Mouse (Mus musculus): ENCODE data around the gene Ppp1r8.

Ppp1r8 gene

GRCm38 (mm10) chr4:132842970-132843704, at the start of gene Ppp1r8:
TSS of gene Ppp1r8 (minus strand) at chr4:132843169.
- DNase-seq (ENCODE audit: low read depth, low spot score) = peak; percentile 96

- no peak for DNase-seq (ENCODE audit: low read depth, low spot score)
Measured at GRCm38 (mm10) chr4:132884844-132885374, 41.9 kb upstream of the Ppp1r8 start.

- peak; percentile 77 for DNase-seq (ENCODE audit: low read depth, low spot score)
Measured at GRCm38 (mm10) chr4:132884064-132884843, 41.3 kb upstream of the Ppp1r8 start, which contains the start of gene Stx12. TSS of gene Stx12 (minus strand) at chr4:132884509.

- DNase-seq (ENCODE audit: low read depth, low spot score) = no peak
Measured at GRCm38 (mm10) chr4:132883561-132884063, 40.6 kb upstream of the Ppp1r8 start.

- DNase-seq (ENCODE audit: low read depth, low spot score) = no peak
Measured at GRCm38 (mm10) chr4:132874363-132875097, 31.6 kb upstream of the Ppp1r8 start.

GRCm38 (mm10) chr4:132873481-132874362, 30.8 kb upstream of the Ppp1r8 start:
- DNase-seq (ENCODE audit: low read depth, low spot score) = no peak

- DNase-seq (ENCODE audit: low read depth, low spot score) = no peak
Measured at GRCm38 (mm10) chr4:132871116-132871515, 28.1 kb upstream of the Ppp1r8 start.

- DNase-seq (ENCODE audit: low read depth, low spot score) = no peak
Measured at GRCm38 (mm10) chr4:132864856-132865255, 21.9 kb upstream of the Ppp1r8 start.

DNA sequence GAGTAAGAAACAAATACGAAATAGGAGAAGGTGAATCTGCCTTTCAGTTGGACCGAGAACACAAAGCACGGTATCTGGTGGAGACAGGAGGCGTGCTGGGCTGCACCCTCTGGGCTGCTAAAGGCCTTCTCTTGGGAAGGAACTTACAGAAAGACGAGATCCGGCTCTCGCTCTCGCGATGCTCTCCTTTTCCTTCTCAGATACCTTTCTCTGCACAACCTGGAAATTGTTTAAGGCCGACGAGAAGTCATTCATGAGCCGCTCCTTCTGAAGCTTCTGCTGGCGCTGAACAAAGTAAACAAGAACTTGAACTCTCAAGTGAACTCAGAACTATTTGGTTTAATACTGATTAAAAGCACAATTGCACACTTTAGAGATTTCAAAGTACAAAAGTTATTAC, 20.0 kb upstream of the Ppp1r8 start:
- DNase-seq (ENCODE audit: low read depth, low spot score) = no peak

DNA sequence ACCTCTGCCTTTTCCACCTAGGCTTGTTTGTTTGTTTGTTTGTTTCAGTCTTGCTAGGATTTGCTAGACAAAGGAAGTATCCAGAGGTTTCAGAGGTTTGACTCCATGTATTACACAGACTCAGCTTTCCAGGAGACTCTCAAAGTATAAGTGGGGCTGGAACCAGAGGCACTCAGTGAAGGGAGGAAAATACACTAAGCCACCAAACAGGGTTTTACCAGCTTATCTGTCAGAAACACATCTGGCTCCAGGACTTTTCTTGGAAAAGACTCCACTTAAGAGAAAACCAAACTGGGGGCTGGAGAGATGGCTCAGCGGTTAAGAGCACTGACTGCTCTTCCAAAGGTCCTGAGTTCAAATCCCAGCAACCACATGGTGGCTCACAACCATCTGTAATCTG, 17.9 kb upstream of the Ppp1r8 start:
- no peak for DNase-seq (ENCODE audit: low read depth, low spot score)

DNA sequence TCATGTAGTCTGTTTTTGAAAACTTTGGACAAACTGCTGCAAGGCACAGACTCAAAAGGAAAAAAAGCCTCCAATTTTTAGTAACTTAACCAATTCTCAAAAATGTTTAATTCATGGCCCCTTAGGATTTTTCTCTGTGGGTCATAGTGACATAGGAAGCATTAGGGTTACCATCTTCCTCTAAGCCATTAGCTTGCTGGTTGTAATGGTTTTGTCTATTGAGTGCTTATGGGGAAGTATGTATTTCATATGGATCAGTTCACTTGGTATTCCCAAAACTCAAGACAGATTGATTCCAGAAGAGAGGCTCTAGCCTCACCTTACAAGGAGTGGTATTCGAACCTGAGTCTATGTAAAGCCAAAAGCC, 719 bp upstream of the Ppp1r8 start:
- DNase-seq (ENCODE audit: low read depth, low spot score) = no peak

- DNase-seq (ENCODE audit: low read depth, low spot score) = no peak
Measured at GRCm38 (mm10) chr4:132842281-132842906, 575 bp downstream of the Ppp1r8 start.

GRCm38 (mm10) chr4:132841493-132841892, 1.5 kb downstream of the Ppp1r8 start:
- DNase-seq (ENCODE audit: low read depth, low spot score) = no peak

DNA sequence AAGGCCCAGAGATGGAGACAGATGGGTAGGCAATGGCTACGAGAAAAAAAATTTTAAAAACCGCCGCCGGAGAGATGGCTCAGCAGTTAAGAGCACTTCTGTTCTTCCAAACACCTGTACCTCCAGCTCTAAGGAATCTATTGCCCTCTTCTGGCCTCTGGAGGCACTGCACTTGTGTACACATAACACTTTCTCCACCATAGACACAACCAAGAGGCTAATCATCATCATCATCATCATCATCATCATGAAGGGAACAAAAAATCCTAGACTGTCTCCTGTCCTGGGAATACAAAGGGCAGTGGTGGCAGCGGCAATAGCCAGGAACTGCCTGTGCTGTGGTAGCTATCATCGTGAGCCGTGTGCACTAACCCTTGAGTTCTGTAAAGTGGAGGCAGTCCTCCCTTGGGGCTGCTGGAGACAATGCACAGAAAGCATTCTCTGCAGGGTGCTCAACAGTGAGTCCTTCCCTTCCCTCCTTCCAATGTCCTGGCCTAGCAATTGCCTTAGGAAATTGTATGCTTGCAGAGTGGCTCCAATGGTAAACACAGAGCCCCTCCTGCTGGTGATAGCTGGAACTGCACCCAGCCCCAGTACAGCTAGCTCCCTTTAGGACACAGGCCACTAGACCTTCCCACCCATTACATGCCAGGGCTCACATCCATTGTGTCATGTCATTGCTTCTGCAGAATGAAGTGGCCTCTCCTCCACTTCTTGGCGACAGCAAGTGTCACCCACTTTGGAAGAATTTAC, 19.2 kb downstream of the Ppp1r8 start:
- DNase-seq (ENCODE audit: low read depth, low spot score) = no peak

DNA sequence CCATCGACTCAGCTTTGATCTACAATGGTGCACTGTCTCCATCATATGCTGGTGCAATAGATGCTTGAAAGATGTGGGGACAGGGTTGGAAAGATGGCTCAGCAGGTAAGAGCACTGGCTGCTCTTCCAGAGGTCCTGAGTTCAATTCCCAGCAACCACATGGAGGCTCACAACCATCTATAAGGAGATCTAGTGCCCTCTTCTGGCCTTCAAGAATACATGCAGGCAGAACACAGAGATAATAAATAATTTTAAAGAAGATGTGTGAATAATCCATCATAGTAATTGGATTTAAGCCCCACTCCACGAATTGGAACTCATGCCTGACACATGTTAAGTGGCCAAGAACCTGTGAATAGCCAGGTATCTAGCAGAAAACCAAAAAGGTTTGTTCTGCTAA, 24.5 kb downstream of the Ppp1r8 start:
- DNase-seq (ENCODE audit: low read depth, low spot score) = no peak

DNA sequence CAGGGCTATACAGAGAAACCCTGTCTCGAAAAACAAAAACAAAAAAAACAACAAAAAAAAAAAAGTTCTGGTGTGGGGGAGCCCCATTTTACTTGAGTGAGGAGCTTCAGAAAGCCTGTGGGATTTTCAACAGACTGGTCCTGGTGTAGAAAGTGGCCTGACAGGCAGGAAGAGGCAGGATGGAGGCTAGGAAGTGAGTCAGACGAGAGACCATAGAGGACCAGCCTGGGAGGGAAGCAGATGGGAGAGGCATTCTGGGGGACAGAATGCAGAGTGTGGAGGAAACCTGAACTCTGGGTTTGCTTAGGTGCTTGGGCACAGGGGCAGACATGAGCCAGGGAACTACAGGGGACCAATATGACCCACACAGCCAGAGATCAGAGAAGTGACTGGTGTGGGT, 26.1 kb downstream of the Ppp1r8 start:
- no peak for DNase-seq (ENCODE audit: low read depth, low spot score)

DNA sequence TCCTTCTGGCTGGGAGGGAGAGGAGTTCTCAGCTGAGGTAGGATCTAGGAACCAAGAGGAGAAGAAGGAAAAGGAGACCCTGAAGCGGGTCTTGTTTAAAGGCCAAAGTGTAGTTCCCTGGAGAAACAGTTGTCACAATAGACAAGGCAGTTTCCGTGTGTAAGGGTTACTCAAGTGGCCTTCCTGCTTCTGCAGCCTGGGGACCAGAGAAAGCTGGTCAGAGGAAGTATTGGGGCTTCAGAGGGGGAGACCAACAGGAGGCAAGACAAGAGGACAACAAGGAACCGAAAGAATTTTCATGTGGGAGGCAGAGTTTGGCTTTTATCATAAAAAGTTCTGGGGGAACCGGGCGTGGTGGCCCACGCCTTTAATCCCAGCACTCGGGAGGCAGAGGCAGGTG, 26.6 kb downstream of the Ppp1r8 start:
- no peak for DNase-seq (ENCODE audit: low read depth, low spot score)

GRCm38 (mm10) chr4:132809621-132810020, 33.3 kb downstream of the Ppp1r8 start:
- DNase-seq (ENCODE audit: low read depth, low spot score) = peak; percentile 78

- DNase-seq (ENCODE audit: low read depth, low spot score) = no peak
Measured at GRCm38 (mm10) chr4:132807771-132808641, 35.0 kb downstream of the Ppp1r8 start.

All from telencephalon, adult 2 months (tissue).